Mouse (Mus musculus) brain, embryonic 14.5 days (tissue): Measurements from ENCODE around the gene Hamp.

Experiments used
- CTCF ChIP-seq: fragments of 200-500 bp; IDR thresholded peaks from 2 replicates; pipeline ENCODE4 v1.5.1; 2012; ENCODE audit warnings: inconsistent platforms, mild to moderate bottlenecking, moderate library complexity, borderline replicate concordance; ENCODE audit not compliant: insufficient read depth, insufficient read length; ENCODE audit errors: extremely low read depth
- POLR2A ChIP-seq: fragments of 200-500 bp; IDR thresholded peaks from 2 replicates; pipeline ENCODE4 v1.6.1; 2012; ENCODE audit warnings: mild to moderate bottlenecking, inconsistent platforms, borderline replicate concordance; ENCODE audit not compliant: poor library complexity, insufficient read depth, insufficient read length, severe bottlenecking; ENCODE audit errors: extremely low read depth

DNA sequence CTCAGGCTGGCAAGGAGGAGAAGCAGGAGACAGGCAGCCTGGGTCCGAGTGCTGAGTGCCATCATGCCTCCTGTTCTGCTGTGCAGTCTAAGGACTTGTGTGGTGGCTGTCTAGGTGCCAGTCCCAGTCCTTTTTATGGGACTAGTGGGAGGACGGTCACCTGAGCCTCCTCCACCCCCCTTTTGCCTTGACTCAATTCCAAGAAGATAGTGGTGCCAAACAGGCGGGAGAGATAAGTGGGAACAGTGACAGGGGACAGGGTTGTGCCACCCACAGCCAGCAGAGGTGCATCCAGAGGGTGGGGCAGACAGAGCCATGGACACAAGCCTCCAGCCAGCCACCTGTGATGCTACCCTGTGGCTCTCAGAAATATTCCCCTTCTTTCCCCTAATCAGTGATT is 19.8 kb downstream of the Hamp start:
- TF ChIP-seq CTCF, result no peak
- no peak for TF ChIP-seq POLR2A
